Mouse (Mus musculus) liver, postnatal 0 days (tissue): ENCODE measurements at regions not wholly inside any gene's neighbourhood (a gene's known extent, or its start where the extent isn't known, plus 50 kb on each side); places are given as distances from the start of the nearest gene placed in this dataset.

Experiments used
- CTCF ChIP-seq: sonication (generic); IDR thresholded peaks from 2 replicates; pipeline ENCODE4 v1.5.1; 2016; ENCODE audit warnings: antibody characterized with exemption, low read depth
- EP300 ChIP-seq: IDR thresholded peaks from 2 replicates; pipeline ENCODE4 v1.6.1; 2016; ENCODE audit warnings: antibody characterized with exemption, low read depth, mild to moderate bottlenecking

DNA sequence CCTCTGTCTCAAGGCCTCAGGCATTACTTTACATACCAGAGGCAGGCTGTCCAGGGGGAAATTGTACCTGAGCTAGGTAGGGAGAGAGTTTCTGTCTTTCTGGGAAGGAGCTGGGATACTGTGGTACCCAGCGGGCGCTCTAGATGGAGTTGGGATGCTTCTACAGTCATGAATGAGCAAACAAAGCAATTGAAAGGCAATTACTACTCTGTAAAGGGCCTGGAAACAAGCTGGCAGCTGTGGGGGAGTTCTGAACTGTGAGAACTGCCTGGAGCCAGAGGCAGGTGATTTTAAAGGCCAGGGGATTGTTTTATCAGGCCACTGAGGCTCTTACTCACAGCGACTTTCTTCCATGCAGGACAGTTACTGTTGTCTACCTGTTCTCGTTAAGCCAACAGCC, 313.3 kb upstream of the Gm12728 start:
- no peak for TF ChIP-seq CTCF
- TF ChIP-seq EP300 = no peak
